Mouse (Mus musculus) urinary bladder, postnatal 4 days (tissue): ENCODE measurements around the gene Tenm2.

Experiments used
- DNase-seq, 2 experiments: peaks; one replicate each; pipeline ENCODE4 v3.0.0; 2021 to 2022; ENCODE audit warnings: low spot score in 2 of 2

Gene Tenm2

DNA sequence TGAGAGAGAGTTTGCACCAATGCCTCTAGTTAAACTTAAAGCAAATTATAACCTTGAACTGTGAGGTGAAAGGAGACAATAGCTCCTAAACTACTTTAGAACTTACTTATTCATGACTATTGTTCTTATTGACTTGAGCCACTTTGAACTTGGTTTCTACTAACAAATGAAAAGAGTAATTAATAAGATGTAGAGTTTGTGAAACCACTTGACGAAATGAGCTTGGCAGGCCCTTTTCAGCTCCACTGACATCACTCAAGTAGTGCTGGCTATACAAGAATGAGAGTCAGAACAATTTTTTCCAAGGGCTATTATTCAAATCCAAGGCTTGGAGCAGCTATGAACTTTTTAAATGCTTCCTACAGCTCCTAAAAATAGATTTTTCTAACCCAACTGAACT, 643.3 kb downstream of the Tenm2 start:
- no peak for DNase-seq

DNA sequence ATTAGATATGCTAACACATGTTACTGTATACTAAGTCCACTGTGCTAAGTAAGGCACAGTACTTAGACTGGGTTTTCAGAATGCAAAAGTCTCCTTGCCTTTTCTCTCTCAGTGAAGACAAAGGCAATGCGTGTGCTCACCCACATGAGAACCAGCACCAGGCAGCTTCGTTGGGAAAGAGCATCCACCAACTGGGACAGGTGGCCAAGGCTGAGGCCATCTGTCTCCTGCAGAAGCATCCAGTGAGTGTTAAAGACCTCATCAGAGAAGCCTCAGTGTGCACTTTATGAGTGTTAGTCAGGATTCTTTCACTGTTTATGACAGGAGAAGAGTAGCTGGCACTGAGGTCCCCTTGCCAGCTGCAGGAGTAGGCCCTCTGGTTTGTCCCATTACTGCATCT, 669.6 kb downstream of the Tenm2 start:
- DNase-seq = no peak

DNA sequence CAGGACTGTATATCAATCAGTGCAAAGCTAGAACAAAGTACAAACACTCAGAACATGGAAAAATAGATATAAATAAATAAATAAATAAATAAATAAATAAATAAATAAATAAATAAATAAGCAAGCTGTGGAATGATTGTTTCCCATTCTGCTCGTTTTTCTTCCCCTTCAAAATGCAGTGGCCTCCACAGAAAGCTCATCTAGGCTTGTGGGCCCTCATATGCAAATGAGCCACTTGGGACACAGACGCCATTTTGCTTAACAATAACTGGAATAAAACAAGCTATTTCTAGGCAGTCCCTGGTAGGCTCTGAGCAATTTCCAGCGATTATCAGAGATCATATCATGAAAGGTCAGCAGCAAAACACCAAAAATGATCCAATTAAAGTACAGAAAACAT, 672.9 kb downstream of the Tenm2 start:
- DNase-seq = no peak

- no peak for DNase-seq
Observed at GRCm38 (mm10) chr11:36560785-36561548, 674.8 kb downstream of the Tenm2 start.

DNA sequence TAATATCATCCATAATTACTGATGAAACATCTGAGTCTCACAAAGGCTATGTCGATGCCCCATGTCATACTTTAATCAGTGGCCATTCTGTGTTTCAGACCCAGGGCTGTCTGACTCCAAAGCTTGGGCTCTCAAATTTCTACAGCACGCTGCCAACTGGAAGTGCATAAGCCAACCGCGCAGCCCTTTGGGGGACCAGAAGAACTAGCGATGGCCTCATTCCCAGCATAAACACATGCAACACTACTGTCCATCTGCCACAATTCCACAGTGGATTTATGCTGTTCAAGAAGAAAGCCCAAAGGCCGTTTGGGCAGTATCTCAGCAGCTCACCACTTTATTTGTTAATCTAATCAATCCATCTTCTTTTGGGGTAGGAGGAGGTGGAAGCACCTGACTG, 678.4 kb downstream of the Tenm2 start:
- no peak for DNase-seq

DNA sequence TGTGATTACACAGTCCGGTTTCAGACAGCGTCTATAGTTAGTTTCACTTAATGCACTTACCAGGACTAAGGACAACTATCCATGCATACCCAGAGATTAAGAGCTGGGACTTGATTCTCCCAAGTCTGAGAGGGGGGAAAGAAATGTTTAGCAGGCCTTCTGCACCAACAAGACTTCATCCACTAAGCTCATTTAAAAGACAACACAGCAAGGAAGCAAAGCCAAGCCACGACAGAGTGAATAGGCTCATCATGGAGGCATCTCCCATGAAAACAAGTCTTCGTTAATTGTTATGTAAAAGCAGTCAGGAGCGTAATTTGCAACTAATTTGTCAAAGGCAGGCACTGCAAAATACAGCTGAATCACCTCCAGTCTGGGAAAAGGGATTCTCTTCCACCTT, 682.5 kb downstream of the Tenm2 start:
- DNase-seq = no peak

GRCm38 (mm10) chr11:36550649-36551048, 685.1 kb downstream of the Tenm2 start:
- DNase-seq = no peak

GRCm38 (mm10) chr11:36549398-36550139, 686.2 kb downstream of the Tenm2 start:
- no peak for DNase-seq

- no peak for DNase-seq
Observed at GRCm38 (mm10) chr11:36548139-36548538, 687.6 kb downstream of the Tenm2 start.

DNA sequence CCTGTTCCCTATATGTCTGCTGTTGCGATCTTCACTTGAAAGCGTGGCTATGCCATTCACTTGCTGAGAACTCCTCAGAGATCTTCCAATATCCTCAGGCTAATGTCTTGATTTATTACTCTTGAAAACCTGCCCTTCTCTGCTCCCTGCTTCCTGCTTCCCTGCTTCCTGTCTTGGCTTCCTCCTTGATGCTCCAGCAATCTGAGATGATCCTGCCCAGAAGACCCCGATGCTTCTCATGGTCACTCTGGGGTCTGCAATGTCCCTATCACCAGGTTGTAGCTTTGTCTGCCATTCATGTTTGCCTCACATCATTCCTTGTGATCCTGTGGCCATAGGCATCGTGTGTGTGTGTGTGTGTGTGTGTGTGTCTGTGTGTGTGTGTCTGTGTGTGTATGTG, 697.6 kb downstream of the Tenm2 start:
- DNase-seq = no peak

DNA sequence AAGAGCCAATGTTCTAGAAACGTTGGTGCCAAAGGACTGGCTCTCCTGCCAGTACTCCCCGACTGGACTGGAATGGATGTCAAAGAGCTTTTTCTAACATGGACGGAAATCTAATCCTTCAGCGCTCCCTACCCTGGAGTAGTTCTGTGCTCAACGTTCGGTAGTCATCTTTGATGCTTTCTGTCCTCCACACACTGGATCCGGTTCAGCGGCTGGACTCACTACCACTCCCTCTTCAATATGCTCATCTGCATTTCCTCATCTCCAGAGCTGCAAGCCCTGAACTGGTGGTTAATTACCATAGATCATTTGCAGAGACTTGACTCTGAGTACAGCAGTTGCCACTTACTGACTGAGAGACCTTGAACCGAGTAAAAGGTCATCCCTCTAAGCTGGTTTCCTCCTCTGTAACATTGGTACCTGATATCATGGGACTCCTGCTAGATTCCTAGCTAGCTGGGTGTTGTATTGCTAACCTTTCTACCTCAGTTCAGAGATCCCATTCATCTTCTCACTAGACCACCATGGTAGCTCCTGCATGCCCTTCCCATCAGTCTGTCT, 698.1 kb downstream of the Tenm2 start:
- no peak for DNase-seq

DNA sequence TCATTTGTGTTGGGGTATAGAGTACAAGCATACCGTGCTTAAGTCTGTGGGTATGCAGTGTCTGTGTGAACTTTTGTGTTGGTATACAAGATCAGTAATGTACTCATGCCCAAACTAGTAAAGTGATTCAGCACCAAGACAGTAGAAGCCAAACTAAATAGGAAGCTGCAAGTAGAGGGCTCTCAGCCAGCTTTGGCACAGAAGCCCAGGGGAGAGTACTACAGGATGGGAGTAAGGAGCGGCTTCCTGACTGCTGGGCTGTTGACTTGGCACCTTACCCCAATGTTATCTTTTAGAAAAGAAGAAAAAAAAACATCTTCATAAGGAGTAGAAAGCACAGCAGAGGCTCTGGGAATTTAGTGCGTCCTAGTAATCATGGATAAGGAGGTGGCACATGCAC, 700.2 kb downstream of the Tenm2 start:
- DNase-seq = no peak

DNA sequence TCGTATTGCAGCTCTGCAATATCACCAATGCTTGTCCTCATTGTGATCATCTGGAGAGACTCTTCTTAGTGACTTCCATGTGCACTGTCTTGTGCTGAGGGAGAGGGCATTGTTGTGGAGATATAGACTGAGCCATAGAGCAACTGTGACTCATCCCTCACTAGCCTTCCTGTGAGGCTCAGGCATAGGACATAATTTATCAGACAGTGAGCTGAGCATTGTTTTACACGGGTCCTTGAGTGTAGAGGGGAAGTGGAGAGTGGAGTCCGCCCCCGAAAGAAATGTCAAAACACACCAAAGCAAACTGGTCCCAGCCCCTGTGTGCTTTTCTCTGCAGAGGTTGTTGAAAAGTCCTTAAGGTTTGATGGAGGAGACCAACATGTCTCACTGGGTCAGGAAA, 704.1 kb downstream of the Tenm2 start:
- no peak for DNase-seq

- no peak for DNase-seq
Observed at GRCm38 (mm10) chr11:36527509-36527908, 708.3 kb downstream of the Tenm2 start.

- peak; percentile 42 to 82 for DNase-seq
Observed at GRCm38 (mm10) chr11:36526381-36526780, 709.4 kb downstream of the Tenm2 start.

DNA sequence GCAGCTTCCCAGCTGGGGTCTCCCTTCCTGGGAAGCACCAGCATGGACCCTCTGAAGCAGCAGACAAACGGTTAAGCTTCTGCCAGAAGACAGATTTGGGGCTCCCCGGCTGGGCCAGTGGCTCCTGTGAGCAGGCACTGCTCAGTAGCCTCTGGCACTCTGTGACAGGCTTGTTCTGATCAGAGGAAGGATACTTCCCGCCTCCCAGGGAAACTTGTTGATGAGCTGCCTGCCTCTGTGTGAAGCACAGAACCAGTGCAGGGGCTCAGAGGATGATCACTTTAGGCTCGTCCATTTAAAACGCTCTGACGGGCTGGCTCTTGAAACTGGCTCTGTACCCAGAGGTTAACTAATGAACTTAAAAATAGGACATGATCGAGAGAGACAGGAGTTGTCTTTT, 723.3 kb downstream of the Tenm2 start:
- DNase-seq = no peak

DNA sequence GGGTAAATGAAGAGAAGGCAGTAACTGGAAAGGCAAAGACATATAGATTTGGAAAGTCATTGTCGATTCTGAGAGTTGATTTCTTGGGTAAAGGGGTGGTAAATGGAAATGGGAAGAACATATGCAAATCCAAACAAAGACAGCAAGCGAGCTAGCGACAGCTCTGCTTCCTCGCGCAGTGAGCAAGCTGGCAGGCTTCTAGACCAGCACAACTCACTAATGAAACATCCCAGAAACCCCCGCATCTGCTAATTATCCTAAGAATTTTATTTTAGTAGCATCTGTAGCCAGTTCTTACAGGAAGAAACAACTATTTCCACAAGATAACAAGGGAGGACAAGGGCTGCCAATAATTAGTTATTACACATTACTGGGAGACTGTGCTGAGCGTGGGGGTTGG, 727.5 kb downstream of the Tenm2 start:
- no peak for DNase-seq

- DNase-seq = no peak
Observed at GRCm38 (mm10) chr11:36494898-36495548, 740.7 kb downstream of the Tenm2 start.

GRCm38 (mm10) chr11:36492274-36492673, 743.5 kb downstream of the Tenm2 start:
- no peak for DNase-seq

DNA sequence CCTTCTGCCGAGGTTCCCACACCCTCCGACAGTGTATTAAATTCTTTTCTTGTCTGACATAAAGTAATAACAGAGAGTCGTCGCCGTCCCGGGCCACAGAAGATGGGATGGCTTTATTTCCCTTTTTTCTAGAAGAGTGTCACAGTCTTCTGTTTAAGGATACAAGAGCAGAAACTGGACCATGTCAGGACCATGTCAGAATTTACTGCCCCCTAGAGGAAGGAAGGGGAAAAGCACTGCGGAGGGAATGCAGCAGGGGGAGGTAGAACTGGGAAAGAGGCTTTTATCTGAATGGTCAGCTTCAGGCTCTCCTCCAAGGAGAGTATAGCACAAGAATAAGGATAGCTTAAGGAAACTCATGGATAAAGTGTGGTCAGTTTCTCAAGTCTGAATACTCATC, 745.7 kb downstream of the Tenm2 start:
- no peak for DNase-seq

DNA sequence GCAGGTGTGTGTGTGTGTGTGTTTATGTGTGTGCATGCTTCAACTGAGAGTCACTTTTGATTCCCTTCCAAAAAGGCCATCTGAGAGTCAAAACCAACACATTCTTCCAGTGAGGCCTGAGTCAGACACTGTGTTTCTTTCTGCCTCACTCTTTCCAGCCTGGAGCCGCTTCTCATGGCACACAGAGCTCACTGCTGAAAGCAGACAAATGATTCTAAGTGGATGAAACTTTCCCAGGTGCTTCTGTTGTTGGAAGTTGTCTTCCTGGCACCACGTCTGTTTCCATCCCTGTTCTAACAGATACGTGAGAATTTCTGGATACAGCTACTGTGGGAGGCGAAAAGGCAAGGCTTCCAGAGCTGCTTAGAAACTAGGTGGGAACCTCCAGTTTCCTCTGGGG, 747.1 kb downstream of the Tenm2 start:
- DNase-seq = no peak

DNA sequence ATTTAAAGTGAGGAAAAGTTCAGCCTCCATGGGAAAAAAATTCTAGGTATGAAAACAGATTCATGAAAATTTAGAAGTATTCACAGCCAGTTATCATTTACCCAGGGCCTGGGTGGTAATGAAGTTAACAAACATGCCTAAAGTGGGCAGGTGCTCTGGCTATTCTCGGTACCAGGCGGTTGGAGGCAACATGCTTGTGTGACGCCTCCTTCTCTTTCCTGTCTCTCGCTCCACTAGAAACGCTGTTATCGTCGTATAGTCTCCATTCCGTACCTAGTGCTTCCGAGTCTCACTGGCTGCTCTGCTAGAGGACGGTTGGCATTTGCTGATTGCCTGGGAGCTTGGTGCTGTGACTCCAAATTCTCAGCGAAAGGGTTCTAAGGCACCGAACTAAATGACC, 749.7 kb downstream of the Tenm2 start:
- DNase-seq = no peak
